Mouse (Mus musculus) liver, embryonic 13.5 days (tissue): ENCODE measurements at regions not wholly inside any gene's neighbourhood (a gene's known extent, or its start where the extent isn't known, plus 50 kb on each side); places are given as distances from the start of the nearest gene placed in this dataset.
A peak's percentile ranks its signal among the peaks of the same experiment; 100 is the strongest.

Experiments
- ATAC-seq: fragments of 200-750 bp; cut with Nextera tagmentation; 2 replicates; pipeline ENCODE4 v1.8.0; 2017; ENCODE audit warnings: low read depth, mild to moderate bottlenecking, moderate number of reproducible peaks, moderate library complexity
- DNase-seq: peaks from one replicate; pipeline ENCODE4 v3.0.0; 2022
- H3K27ac ChIP-seq: fragments of 300-500 bp; sonication (generic); 2 replicates; pipeline ENCODE4 v1.5.1; 2015; ENCODE audit warnings: moderate library complexity, mild to moderate bottlenecking, inconsistent platforms
- H3K27me3 ChIP-seq: fragments of 300-500 bp; sonication (generic); 2 replicates; pipeline ENCODE4 v1.6.1; 2015; ENCODE audit warnings: mild to moderate bottlenecking, inconsistent platforms
- H3K36me3 ChIP-seq: fragments of 300-500 bp; sonication (generic); 2 replicates; pipeline ENCODE4 v1.6.1; 2015; ENCODE audit warnings: mild to moderate bottlenecking, inconsistent platforms
- H3K4me1 ChIP-seq: fragments of 300-500 bp; sonication (generic); replicated peaks from 2 replicates; pipeline ENCODE4 v1.6.1; 2015; ENCODE audit warnings: inconsistent platforms
- H3K4me2 ChIP-seq: fragments of 300-500 bp; sonication (generic); 2 replicates; pipeline ENCODE4 v1.6.1; 2015; ENCODE audit warnings: inconsistent platforms, mild to moderate bottlenecking, moderate library complexity
- H3K4me3 ChIP-seq: fragments of 300-500 bp; sonication (generic); replicated peaks from 2 replicates; pipeline ENCODE4 v1.5.1; 2015; ENCODE audit warnings: mild to moderate bottlenecking, inconsistent platforms
- H3K9ac ChIP-seq: fragments of 300-500 bp; sonication (generic); 2 replicates; pipeline ENCODE4 v1.6.1; 2015; ENCODE audit warnings: mild to moderate bottlenecking, inconsistent platforms
- H3K9me3 ChIP-seq: fragments of 300-500 bp; sonication (generic); replicated peaks from 2 replicates; pipeline ENCODE4 v1.6.1; 2016; ENCODE audit warnings: inconsistent platforms
- WGBS: fragments of 180-500 bp; shearing (Covaris S2); methylation state at CpG from one replicate; pipeline ENCODE4 v1.1.7; 2015; ENCODE audit not compliant: insufficient replicate concordance; 5-methylcytosine and 5-hydroxymethylcytosine counted together

DNA sequence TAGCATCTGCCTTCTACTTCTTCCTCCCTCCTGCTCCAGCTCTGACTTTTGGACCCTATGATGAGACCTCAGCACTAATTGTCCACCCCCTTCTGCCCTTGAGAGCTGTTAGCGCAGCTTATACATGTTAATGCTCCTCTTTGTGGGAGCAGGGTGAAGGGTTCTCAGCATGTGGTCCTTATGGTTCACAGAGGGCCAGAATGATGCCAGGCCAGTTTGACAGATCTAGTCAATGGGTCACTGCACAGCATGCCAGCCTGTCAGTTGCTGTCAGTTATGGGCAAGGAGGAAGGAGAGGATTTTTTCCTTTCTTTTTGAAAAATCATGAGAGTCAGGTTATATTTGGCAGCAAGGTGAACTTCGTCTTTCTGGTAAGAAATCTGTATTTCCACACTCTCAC, 68.4 kb downstream of the 4931417E11Rik start:
- Histone ChIP-seq H3K4me3 (no peak overlapping the region), H3K36me3 (no peaks in the 10 kb centered on the region), H3K9ac (no peak overlapping the region), H3K4me1 (no peaks in the 10 kb centered on the region), H3K9me3 (no peaks in the 10 kb centered on the region), H3K4me2 (no peak overlapping the region), H3K27ac (no peak overlapping the region), H3K27me3 (no peaks in the 10 kb centered on the region)
- 48% methylated on average over 2 of the region's 2 CpGs for WGBS
- no peak for ATAC-seq
- DNase-seq, result no peak

DNA sequence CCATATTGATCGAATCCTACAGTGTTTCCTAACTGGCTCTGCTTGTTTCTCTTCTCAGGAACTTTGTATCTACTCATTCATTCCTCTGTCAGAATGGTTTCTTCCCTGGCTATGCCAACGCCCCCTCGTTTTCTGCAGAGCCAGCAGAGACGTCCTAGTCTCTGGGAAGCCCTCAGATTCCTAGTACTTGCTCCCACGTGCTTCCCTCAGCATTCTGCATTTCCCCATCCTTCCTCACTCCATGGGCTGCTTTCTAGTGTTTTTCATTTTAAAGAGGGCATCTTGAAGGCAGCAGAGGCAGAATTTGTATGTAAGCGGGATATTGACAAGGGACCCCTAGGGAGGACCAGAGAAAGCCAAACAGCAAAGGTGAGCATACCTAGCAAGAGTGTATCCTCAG, 80.2 kb downstream of the 4931417E11Rik start:
- Histone ChIP-seq H3K9me3 (no peaks in the 10 kb centered on the region), H3K4me2 (no peak overlapping the region), H3K4me3 (no peak overlapping the region), H3K9ac (no peak overlapping the region), H3K36me3 (no peaks in the 10 kb centered on the region), H3K27ac (no peak overlapping the region), H3K27me3 (no peaks in the 10 kb centered on the region), H3K4me1 (no peaks in the 10 kb centered on the region)
- no peak for ATAC-seq
- DNase-seq, result no peak
- 43% methylated on average over 6 of the region's 6 CpGs for WGBS

DNA sequence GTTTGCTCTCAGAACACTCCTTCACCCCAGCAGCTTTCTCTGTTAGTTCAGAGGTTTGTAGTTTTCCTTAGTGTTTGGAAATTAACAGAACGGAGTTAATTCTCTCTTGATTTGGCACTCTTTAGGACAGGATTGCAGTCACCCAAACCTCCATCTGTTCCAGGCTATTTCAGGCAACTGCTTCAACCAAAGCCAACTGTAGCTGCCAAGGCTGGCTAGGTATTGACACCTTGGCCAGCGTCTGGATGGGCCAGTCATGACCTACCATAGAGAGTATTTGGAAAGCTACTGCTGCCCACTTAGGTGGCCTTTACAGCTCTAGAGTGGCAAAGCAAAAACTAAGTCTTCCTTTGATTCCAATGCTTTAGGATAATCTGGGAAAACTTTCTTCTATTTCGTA, 83.2 kb downstream of the 4931417E11Rik start:
- no peak for DNase-seq

DNA sequence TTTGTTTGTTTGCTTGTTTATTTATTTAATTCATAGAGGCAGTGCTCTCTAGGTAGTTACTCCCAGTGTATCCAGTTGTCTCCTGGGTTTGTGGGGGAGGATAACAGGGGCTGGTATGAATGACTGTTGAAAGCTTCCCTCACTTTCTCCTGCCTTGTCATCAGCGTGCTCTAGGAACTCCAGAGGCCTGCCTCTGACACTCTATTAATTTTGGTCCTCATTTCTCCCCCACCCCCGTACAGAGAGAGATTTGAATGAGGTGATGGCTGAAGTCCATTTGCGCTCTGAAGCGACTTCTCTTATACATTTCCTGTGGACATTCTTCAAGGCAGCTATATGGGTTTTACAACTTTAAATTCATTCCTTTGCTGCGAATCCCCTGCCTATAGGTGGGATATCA, 89.6 kb downstream of the 4931417E11Rik start:
- Histone ChIP-seq H3K36me3 (no peaks in the 10 kb centered on the region), H3K9me3 (0 out of 2 replicates have a peak, but pooled peaks cover 5% of the 10 kb centered on the region), H3K9ac (no peak overlapping the region), H3K4me1 (no peaks in the 10 kb centered on the region), H3K27ac (no peak overlapping the region), H3K27me3 (no peaks in the 10 kb centered on the region), H3K4me2 (no peak overlapping the region), H3K4me3 (no peak overlapping the region)
- WGBS, result 62% methylated on average over 5 of the region's 5 CpGs
- ATAC-seq (no peak), DNase-seq (no peak)

More for the DNA sequence above, 83.2 kb downstream of the 4931417E11Rik start:
- Histone ChIP-seq H3K4me1 (no peaks in the 10 kb centered on the region), H3K27ac (no peak overlapping the region), H3K9me3 (no peaks in the 10 kb centered on the region), H3K4me2 (no peak overlapping the region), H3K4me3 (no peak overlapping the region), H3K27me3 (no peaks in the 10 kb centered on the region), H3K36me3 (no peaks in the 10 kb centered on the region), H3K9ac (no peak overlapping the region)
- 63% methylated on average over 3 of the region's 3 CpGs for WGBS
- no peak for ATAC-seq

DNA sequence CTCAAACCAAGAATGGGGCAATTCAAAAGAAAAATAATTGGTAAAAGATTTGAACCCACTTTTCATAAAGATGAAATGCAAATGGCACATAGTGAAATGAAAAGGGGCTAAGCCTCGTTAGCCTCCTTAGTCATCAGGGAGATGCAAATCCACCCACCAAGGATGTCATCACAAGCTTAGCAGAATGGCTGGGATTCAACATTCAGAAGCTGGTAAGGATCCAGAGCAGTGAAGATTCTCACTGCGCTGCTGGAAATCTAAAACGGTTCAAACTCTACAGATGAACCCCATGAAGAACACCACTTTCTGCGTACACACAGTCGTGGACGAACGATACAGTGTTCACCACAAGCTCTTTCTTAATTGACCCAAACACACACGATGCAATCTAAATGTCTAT, 91.6 kb downstream of the 4931417E11Rik start:
- Histone ChIP-seq H3K9ac (no peak overlapping the region), H3K27me3 (no peaks in the 10 kb centered on the region), H3K27ac (no peak overlapping the region), H3K4me2 (no peak overlapping the region), H3K9me3 (0 out of 2 replicates have a peak, but pooled peaks cover 5% of the 10 kb centered on the region), H3K4me1 (no peaks in the 10 kb centered on the region), H3K36me3 (no peaks in the 10 kb centered on the region), H3K4me3 (no peak overlapping the region)
- DNase-seq (no peak), ATAC-seq (no peak)
- WGBS, result 74% methylated on average over 8 of the region's 8 CpGs

DNA sequence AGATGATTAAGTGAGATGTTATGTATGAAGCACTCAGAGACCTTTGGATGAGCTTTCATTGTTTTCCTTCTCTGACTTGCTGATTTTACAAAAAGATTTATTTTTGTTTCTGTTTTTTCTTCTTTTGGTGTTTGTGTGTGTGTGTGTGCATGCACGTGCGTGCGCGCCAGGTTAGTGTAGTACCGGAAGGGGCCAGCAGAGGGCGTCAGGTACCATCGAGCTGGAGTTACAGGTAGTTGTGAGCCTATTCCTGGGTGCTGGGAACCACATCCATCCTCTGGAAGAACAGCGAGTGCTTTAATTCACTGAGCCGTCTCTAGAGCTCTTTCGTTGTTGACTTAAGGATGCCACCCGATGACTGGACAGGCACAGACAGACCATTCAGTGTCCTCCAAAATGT, 93.2 kb downstream of the 4931417E11Rik start:
- WGBS, result 85% methylated on average over 11 of the region's 11 CpGs
- Histone ChIP-seq H3K27ac (no peak overlapping the region), H3K9ac (no peak overlapping the region), H3K4me3 (no peak overlapping the region), H3K9me3 (0 out of 2 replicates have a peak, but pooled peaks cover 5% of the 10 kb centered on the region), H3K4me2 (no peak overlapping the region), H3K27me3 (no peaks in the 10 kb centered on the region), H3K4me1 (no peaks in the 10 kb centered on the region), H3K36me3 (no peaks in the 10 kb centered on the region)
- no peak for DNase-seq
- no peak for ATAC-seq

DNA sequence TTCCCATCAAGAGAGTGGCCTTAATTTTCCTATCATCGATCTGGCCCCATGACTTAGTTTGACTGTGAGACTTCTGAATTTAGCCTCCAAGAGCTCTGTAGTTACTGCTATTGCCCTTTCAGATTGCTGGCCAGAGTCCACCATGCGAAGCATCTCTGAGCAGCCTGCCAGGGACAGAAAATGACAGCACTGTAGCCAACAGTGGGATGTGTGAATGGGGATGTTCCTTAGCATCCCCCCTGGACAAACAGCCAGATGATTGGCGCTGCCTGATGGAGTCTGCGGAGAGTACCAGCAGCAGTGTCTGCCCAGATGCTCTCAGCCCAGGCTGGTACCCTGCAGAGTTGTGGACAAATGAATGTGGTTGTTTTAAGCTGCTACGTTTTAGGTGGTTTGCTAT, 96.6 kb downstream of the 4931417E11Rik start:
- no peaks in the 10 kb centered on the region for H3K4me1 ChIP-seq
- no peak overlapping the region for H3K4me2 ChIP-seq
- no peak for DNase-seq

DNA sequence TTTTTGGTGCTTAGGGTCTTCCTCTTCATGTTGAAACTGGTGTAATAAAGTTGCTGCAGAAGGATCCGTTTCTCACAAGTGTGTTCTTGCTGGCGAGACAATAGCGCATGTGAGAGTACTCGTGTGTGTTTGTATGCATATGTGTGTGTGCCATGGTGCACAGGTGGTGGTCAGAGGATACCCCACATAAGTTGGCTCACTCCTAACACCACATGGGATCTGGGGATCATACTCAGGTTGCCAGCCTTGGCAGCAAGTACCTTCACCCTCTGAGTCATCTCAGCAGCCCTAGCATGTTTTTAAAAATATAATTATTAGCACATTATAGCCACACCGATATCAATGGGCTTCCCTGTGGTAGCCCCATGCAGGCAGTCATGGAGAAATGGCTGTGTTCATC, 97.6 kb downstream of the 4931417E11Rik start:
- H3K4me2 ChIP-seq, result no peak overlapping the region
- no peaks in the 10 kb centered on the region for H3K4me1 ChIP-seq
- H3K27ac ChIP-seq, result no peak overlapping the region
- DNase-seq (no peak), ATAC-seq (no peak)
- H3K27me3 ChIP-seq, result peaks cover 11% of the 10 kb centered on the region
- H3K36me3 ChIP-seq, result no peaks in the 10 kb centered on the region
- WGBS, result 71% methylated on average over 5 of the region's 5 CpGs
- 0 out of 2 replicates have a peak, but pooled peaks cover 5% of the 10 kb centered on the region for H3K9me3 ChIP-seq
- no peak overlapping the region for H3K4me3 ChIP-seq
- H3K9ac ChIP-seq, result no peak overlapping the region

More for the DNA sequence above, 96.6 kb downstream of the 4931417E11Rik start:
- Histone ChIP-seq H3K27ac (no peak overlapping the region), H3K36me3 (no peaks in the 10 kb centered on the region), H3K9me3 (0 out of 2 replicates have a peak, but pooled peaks cover 5% of the 10 kb centered on the region), H3K4me3 (no peak overlapping the region), H3K27me3 (peaks cover 10% of the 10 kb centered on the region), H3K9ac (no peak overlapping the region)
- WGBS, result 60% methylated on average over 5 of the region's 5 CpGs
- no peak for ATAC-seq

DNA sequence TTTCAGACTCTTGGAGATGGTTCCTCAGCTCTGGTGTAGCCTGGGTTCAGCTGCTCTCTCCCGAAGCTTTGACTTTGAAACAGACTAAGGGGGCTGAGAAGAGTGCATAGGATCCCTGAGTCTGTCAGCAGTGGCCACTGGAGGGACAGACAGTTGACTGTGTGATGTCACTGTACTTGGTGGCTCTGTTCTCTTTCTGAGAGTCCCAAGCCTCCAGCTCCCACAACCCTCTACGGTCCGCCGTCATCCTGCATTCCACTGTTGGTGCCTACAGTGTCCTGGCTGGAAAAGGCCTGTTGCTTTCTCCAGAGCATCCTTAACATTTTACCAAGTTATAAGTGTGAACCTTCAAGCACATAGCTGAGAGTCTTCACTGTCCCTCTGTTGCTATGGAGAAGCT, 98.6 kb downstream of the 4931417E11Rik start:
- Histone ChIP-seq H3K27me3 (peaks cover 11% of the 10 kb centered on the region), H3K4me1 (no peaks in the 10 kb centered on the region), H3K36me3 (no peaks in the 10 kb centered on the region), H3K9ac (no peak overlapping the region), H3K27ac (no peak overlapping the region), H3K4me2 (no peak overlapping the region), H3K9me3 (no peaks in the 10 kb centered on the region), H3K4me3 (no peak overlapping the region)
- ATAC-seq, result no peak
- WGBS, result 77% methylated on average over 4 of the region's 4 CpGs
- no peak for DNase-seq

DNA sequence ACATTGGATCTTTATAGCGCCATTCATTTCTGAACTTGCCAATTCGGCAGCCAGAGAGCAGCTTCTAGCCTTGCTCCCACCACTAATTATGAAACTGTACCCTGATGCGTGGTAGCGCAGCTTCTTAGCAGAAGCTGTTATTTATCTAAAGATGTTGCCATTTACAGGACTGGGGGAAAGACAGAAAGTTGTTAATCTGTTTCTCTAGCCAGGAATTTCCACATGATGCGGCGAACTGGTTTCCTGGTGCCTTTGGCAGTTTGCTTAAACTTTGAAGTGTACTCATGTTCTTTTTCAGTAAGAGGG, 100.7 kb downstream of the 4931417E11Rik start:
- no peak for DNase-seq
- ATAC-seq, result no peak
- Histone ChIP-seq H3K9ac (no peak overlapping the region), H3K36me3 (no peaks in the 10 kb centered on the region), H3K27ac (no peak overlapping the region), H3K4me2 (no peak overlapping the region), H3K4me1 (no peaks in the 10 kb centered on the region), H3K27me3 (peaks cover 11% of the 10 kb centered on the region), H3K9me3 (no peaks in the 10 kb centered on the region), H3K4me3 (no peak overlapping the region)
- WGBS, result 28% methylated on average over 6 of the region's 6 CpGs

DNA sequence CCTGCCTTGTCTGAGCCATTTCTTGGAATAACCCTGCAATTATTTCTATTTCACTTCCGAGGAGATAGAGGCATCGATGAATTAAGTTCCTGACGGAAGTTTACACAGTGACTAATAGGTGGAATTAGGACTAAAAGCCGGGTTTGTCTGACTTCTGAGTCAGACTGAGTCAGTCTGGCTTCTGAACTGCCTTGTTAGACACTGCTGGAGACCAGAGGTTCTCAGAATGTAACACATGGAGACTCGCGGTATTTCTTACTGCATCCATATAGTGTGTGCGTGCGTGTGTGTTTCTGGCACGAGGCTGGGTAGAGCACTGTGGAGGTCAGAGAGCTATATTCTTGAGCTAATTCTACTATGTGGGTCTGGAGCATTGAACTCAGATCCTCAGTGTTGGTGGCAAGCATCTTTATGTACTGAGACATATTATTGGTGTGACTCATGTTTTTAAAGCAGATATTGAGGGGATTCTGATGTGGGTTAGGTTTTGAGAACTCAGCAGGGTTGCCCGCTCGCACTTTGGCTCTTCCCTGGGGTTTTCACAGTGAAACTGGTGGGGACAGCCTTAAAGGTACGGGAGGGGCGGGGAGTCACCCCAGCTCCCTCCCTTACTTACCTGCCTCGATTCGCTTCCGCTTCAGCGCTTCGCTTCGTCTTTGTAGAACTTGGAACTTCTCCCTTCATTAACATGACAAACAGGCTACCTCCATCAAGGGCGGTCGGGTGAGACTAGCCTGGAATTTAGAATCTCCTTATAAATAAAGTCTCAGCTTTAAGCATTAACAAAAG, 101.2 kb downstream of the 4931417E11Rik start:
- WGBS, result 10% methylated on average over 21 of the region's 21 CpGs
- Histone ChIP-seq H3K4me1 (no peaks in the 10 kb centered on the region), H3K9ac (no peak overlapping the region), H3K9me3 (no peaks in the 10 kb centered on the region), H3K27ac (no peak overlapping the region), H3K27me3 (peaks cover 11% of the 10 kb centered on the region), H3K36me3 (no peaks in the 10 kb centered on the region), H3K4me2 (no peak overlapping the region), H3K4me3 (no peak overlapping the region)
- no peak for DNase-seq
- ATAC-seq, result no peak

DNA sequence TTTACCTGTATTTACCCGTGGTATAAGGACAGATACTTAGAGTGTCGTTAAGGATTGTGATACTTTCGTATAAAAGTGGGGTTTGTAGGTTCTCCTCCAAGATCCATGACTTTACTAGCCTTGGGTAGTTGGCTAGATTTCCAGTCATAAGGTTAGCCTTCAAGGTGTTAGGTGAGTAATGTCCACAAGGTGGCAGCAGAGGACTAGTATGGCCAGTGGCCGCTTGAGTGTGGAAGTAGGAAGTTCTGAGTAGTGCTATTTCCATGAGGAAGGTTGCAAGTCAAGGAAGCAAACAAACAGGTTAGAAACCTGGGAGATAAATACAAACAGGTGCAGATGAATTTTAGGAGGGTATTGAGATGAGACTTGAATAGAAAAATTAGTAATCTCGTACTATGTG, 101.9 kb downstream of the 4931417E11Rik start:
- peaks cover 11% of the 10 kb centered on the region for H3K27me3 ChIP-seq
- 4% methylated on average over 5 of the region's 5 CpGs for WGBS
- no peaks in the 10 kb centered on the region for H3K9me3 ChIP-seq
- DNase-seq, result peak; percentile 26
- no peak overlapping the region for H3K4me2 ChIP-seq
- no peaks in the 10 kb centered on the region for H3K36me3 ChIP-seq
- no peak for ATAC-seq
- H3K27ac ChIP-seq, result no peak overlapping the region
- no peak overlapping the region for H3K4me3 ChIP-seq
- H3K9ac ChIP-seq, result no peak overlapping the region
- no peaks in the 10 kb centered on the region for H3K4me1 ChIP-seq
